Mouse (Mus musculus) G1E (cell line): ENCODE measurements around the gene Ppp1r12b.

Experiments used
- CTCF ChIP-seq: IDR thresholded peaks from 2 replicates; pipeline ENCODE4 v1.5.1; 2012; ENCODE audit warnings: low read depth, low read length, inconsistent platforms, mixed read lengths
- TAL1 ChIP-seq: conservative IDR thresholded peaks from 2 replicates; pipeline ENCODE4 v1.6.1; 2012; ENCODE audit warnings: low read depth, low read length, inconsistent platforms, mixed read lengths

DNA sequence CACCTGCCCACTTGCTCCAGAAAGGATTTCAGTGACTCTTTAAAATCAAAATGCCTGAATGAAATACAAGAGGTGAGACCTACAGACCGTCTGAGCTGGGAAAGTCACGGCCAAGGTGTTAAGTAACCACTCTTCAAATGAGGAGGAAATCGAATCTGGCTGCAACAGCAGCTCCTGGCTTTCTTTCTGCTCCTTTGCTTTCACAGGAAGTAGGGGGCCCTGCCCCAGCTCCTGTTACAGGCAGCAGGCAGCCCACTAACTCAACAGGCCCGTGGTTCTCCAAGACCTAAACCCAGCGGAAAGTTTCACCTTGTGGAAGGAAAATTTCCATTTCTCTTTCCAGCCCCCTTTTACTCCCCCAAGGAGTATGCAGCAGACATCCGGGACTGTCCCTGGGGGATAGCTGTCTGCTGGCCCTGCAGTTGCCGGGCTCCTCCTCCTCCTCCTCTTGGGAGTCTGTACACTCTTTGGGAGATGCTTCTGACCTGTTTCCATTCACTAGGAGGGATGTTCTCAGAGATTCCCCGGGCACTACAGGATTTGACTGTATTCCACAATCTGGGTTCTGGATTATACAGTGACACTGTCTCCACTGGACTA lies 36.4 kb upstream of the Ppp1r12b start:
- TF ChIP-seq TAL1 (no peak), CTCF (no peak)
